Mouse (Mus musculus): ENCODE measurements around the gene Atraid. TPM values are rescaled to one million over a fixed set of nuclear protein-coding genes. Genes with fewer than 3 reads are reported as not detected.
"Not testable (repeated sequence)": the region's sequence is repeated elsewhere in the genome, so short reads cannot be mapped to it uniquely, and the experiment has no call there.

Gene Atraid
- total RNA-seq, 2 experiments from 2014 or later = 45.3 to 45.4 TPM

DNA sequence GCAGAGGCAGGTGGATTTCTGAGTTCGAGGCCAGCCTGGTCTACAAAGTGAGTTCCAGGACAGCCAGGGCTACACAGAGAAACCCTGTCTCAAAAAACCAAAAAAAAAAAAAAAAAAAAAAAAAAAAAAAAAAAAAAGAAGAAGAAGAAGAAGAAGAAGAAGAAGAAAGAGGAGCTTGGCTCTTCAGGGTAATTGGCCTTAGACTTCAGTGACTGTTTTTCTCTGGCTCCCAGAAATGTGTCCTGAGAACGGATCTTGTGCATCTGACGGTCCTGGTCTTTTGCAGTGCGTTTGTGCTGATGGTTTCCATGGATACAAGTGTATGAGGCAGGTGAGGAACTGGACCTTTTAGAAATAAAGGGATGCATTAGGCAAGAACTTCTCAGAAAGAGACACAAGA, 5.6 kb downstream of the Atraid start:
- DNase-seq (ENCODE audit: low spot score) = not testable (repeated sequence)

DNA sequence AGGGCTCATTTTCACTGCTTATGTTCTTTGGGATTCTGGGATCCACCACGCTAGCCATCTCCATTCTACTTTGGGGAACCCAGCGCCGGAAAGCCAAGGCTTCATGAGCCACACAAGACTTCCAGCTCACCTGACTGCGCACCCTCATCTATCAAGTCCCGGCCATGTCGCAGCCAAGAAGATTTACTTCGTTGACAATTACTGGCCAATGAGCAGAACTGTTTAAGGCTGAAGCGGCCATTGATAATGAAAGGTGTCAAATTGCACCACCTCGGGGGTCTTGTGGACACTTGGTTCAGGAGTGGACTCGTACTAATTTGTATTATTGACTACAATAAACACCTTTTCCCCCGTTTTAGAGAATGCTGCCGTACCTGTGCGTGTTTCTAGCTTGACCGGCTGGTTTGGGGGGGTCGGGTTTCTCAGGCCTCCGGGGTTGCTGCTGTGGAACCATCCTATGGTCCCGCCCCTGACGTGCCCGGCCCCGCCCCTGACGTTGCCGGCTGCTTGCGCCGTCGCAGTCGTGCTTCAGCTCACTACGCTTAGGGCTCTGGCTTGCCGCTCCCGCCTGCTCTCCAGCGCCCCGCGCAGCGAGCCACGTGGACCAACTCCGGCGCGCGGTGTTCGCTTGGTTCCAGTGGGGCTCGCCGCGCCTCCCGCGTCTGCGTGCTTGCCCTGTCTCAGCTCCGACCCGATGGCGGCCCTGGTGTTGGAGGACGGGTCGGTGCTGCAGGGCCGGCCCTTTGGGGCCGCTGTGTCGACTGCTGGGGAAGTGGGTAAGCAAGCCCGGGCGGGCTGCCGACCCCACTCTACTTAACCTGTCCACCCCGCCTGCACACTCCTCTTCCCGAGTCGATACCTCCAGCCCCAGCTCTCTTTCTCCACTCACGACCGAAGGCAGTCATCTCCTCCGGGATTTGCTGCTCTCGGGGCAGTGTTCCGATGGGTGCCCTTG, 6.4 kb downstream of the Atraid start, which contains the start of gene Cad:
TSS of gene Cad (plus strand) at position 520 of the 955 bp plus-strand sequence.
- peak; percentile 96 for DNase-seq (ENCODE audit: low spot score)

DNA sequence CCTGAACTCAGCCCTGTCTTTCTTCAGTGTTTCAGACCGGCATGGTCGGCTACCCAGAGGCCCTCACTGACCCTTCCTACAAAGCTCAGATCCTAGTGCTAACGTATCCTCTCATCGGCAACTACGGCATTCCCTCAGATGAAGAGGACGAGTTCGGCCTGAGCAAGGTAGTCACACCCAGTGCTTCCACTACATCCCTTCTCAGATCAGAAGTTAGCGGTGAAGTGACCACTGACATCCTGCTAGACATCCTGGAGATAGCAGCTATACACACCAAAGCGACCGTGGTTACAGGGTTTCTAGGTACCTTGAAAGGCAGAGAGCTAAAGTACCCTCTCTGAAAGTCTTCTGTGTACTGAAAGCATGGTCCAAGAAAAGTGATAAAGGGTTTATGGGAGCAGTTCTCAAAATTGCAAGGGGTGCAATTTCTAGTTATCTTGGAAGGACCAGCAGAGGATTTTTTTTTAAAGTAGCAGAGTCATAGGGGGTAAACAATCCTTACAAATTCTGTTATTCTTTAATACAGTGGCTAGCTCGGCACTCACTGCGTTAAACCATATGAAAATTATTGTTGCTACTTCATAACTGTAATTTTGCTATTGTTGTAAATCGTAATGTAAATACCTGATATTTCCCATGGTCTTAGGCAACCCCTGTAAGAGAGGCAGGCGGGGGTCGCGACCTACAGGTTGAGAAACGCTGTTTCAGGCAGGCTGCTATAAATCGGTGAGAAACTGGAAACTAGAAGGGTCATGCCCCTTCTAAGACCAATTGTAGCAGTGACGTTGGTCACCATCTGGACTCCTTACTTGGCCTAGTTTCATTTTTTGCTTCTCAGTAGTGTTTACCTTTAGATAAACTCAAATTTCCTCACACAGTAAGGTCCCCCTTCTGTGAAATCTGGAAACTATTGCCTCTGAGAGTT, 7.4 kb downstream of the Atraid start:
- peak; percentile 15 for DNase-seq (ENCODE audit: low spot score)

DNA sequence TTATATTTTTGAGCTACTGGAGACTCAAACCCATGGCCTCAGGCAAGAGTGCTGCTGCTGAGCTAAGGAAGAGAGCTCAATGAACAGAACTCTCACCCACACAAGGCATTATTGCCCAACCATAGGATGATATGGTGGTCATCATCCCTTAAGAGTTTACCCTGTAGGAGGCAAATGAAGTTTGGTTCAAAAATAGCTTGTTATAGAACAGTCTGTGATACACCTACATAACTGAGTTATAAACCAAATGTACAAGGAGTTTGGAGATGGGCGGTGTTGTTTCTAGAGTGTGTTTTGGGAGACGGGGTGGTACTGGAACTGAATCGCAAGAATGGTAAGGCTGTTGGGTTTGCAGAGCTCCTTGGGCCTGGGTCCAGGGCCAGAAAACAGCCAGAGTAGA, 21.7 kb downstream of the Atraid start:
- DNase-seq (ENCODE audit: low spot score) = no peak

DNA sequence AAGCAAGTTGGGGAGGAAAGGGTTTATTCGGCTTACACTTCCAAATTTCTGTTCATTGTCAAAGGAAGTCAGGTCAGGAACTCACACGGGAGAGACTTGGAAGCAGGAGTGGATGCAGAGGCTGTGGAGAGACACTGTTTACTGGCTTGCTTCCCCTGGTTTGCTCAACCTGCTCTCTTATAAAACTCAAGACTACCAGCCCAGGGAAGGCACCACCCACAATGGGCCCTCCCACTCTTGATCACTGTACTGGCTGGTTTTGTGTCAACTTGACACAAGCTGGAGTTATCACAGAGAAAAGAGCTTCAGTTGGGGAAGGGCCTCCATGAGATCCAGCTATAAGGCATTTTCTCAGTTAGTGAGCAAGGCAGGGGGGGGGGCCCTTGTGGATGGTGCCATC, 22.9 kb downstream of the Atraid start:
- no peak for DNase-seq (ENCODE audit: low spot score)

DNA sequence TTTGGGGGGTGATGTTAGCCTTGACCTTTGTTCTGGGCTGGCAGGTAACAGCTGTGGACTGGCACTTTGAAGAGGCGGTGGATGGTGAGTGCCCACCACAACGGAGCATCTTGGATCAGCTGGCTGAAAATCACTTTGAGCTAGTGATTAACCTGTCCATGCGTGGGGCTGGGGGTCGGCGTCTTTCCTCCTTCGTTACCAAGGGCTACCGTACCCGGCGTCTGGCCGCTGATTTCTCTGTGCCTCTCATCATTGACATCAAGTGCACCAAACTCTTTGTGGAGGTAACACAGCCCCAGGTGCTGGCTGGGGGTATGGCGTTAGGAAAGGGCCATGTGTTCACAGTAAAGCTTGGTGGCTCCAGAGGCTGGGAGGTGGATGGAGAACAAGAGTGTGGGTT, 23.7 kb downstream of the Atraid start:
- no peak for DNase-seq (ENCODE audit: low spot score)

DNA sequence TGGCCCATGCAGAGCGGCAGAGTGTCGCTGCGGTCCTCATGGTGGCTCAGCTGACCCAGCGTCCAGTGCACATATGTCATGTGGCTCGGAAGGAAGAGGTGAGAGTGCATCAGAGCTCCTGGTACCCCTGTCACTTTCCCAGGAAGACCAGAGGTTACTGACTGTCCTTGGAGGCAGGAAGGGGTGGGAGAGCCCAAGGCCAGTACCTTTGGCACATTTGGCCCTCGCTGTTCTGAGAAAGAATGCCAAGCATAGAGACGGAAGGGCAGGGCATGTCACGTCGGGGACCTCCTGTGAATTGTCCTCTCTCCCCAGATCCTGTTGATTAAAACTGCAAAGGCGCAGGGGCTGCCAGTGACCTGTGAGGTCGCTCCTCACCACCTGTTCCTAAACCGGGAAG, 25.1 kb downstream of the Atraid start:
- no peak for DNase-seq (ENCODE audit: low spot score)

DNA sequence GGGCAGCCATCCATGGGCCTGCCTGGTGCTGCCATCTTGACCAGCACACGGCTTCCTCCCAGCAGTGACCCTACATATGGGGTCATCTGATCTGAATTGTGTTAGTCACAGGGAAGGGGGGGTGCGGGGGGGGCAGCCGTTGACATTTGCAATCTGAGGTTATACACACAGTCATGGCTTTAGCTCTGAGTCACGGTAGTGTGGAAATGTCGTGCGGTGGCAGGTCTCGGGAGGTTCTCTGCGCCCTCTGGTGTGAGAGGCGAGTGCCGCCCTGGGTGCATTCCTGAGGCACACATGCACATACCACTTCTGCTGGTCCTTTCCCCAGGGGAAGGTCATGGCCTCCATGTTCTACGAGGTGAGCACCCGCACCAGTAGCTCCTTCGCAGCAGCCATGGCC, 28.2 kb downstream of the Atraid start:
- DNase-seq (ENCODE audit: low spot score) = no peak

DNA sequence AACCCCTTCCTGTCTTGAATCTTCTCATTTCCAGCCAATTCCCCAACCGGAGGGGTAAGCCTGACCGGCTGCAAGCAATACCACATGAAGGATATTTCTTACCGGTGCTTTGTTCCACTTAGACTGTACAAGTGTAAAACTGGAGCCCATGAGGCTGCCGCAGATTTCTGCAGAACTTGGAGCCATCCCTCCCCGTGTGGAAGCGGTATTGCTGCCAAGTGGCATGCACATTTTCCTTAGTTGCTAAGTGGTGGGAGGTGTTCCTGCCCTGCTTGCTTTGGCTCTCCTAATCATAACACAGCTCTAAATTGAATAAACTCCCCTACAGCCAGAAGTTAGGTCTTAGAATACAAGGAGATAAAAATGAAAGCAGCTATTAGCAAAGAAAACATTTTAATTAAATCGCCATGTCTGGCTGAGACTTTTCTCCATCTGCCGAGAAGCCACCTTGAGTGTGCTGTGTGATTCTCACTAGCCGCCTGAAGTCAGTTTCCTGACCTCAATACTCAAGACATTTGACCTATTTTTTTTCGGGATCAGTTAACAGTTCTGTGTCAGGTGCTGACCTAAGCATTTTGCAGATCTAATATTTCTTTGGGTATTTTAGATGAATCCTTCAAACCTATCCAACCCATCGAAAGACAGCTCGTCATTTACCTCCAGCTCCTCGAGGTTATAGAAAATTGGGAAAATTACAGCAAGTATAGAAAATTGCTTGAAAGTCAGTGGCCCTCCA, 32.1 kb downstream of the Atraid start:
- DNase-seq (ENCODE audit: low spot score) = no peak

DNA sequence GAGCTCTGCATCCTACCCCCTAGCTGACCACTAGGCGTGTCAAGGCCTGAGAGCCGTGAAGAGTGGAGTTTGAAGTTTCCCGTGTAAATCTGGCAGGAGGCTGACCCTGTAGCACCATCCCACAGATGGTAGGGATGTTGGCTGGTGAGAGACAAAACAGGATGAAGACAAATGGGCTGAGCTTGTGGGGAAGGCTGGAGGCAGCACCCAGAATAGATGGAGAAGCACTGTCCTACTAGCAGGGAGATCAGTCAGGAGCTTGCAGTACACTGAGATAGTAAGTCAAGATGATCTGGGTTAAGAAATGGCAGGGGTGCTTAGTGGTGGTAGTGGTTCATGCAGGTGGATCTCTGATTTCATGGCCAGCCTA, 32.7 kb downstream of the Atraid start:
- no peak for DNase-seq (ENCODE audit: low spot score)

DNA sequence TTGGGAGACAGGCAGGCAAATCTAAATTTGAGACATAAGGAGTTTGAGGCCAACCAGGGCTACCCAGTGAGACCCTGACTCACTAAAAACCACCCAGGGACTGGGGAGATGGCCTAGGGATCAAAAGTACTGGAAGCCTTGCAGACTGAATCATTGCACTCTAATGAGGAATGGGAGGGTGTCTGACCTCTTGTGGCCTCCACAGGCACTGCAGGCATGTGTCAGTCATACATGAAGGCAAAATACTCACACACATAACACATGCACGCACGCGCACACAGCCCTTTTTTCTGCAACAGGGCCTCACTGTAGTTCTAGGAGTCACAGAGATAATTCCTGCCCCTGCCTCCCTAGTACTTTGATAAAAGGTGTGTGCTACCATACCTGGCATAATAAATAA, 33.3 kb downstream of the Atraid start:
- DNase-seq (ENCODE audit: low spot score) = no peak

DNA sequence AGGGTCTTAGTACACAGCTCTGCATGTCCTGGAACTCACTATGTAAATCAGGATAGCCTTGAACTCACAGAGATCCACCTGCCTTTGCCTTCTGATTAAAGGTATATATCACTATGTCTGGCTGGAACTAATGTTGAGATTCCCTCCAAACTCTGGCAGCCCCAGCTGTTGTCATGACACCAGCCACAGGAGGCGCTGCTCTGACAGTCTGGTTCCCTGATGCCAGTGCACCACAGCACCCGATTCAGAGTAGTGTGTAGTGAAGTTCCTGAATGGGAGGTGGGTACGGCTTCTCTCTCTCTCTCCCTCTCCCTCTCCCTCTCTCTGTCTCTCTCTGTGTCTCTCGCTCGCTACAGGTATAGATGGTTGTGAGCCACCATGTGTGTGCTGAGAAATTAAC, 34.2 kb downstream of the Atraid start:
- peak; percentile 67 for DNase-seq (ENCODE audit: low spot score)

DNA sequence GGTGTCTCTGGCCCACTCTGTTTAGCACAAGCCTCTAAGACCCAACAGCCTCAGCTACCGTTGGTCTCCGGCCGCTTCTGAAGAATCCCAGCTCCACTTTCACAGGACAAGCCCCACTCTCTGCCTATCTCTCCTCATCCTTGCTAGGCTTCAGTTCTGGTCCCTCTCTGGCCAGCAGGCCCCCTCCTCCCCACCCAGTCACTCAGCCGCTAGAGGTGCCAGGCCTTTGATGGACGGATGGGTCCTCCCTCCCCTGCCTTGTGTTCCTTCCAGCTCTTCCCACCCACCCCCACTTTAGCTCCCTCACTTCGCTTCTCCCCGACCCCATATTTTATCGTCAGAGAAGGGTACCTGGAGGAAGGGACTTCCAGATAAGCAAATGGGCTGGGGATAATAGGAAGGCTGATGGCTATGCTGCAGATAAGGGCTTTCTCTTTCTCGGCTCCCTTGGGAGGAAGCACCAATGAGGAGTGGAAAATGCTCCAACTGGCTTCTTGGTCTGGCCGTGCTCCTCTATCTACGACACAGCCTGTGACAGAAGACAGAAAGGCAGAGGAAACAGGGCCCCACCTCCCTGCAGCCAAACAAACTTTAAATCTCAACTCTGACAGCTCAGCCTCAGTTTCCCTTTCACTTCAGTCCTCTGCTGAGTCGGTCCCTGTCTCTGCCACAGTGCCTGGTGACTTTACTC, 35.0 kb downstream of the Atraid start:
- no peak for DNase-seq (ENCODE audit: low spot score)

DNA sequence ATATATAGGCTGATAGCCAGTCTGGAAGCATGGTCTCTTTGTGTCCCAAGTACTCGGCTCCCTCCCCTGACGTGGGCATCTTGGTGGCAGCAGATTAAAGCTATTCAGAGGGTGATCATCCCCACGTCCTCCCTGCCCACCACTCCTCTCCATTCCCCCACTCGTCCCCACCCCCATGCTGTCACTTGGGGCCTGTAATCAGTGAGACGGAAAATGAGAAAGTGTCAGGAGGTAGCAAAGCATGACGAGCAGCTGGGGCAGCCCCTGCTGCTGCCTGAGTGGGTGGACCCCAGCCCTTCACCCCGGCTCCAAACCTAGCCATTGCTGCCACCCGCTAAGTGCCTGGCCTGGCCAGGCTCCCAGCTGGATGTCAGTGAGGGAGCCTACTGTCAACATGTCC, 35.8 kb downstream of the Atraid start:
- DNase-seq (ENCODE audit: low spot score) = no peak

DNA sequence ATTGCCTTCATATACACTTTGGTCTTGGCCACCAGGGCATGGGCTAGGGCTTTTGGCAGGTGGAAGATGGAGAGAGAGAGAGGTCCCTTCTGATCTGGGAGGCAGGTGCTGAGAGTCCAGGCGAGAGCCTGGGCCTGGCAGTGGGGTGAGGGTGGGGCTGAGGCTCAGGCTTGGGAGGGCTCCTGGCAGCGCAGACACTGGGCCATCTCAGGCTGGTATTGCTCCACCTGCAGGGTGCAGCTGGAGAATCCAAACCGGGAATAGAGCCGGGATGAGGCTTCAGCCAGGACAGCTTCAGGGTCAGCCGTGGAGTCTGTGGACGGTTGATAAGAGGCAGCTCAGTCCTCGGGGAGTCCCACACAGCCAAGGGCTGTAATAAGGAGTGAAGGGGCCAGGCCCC, 38.5 kb downstream of the Atraid start:
- DNase-seq (ENCODE audit: low spot score) = no peak

DNA sequence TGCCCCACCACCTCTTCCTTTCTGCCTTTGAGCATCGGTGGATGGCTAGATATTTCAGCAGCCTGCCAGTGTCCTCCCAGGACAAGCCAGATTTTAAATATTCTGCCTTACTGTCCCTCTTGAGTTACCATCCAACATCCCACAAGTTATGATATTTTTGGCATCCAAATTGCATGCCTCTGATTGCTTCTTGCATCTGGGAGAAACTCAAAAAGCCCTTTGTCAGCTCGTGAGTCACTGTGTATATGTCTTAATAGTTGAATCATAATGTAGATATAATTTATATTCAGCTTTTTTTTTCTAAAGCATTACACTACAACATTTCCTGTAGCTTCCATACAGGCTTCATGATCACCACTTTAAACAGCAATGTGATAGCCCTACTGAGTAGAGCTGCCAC, 39.0 kb downstream of the Atraid start:
- DNase-seq (ENCODE audit: low spot score) = no peak

DNA sequence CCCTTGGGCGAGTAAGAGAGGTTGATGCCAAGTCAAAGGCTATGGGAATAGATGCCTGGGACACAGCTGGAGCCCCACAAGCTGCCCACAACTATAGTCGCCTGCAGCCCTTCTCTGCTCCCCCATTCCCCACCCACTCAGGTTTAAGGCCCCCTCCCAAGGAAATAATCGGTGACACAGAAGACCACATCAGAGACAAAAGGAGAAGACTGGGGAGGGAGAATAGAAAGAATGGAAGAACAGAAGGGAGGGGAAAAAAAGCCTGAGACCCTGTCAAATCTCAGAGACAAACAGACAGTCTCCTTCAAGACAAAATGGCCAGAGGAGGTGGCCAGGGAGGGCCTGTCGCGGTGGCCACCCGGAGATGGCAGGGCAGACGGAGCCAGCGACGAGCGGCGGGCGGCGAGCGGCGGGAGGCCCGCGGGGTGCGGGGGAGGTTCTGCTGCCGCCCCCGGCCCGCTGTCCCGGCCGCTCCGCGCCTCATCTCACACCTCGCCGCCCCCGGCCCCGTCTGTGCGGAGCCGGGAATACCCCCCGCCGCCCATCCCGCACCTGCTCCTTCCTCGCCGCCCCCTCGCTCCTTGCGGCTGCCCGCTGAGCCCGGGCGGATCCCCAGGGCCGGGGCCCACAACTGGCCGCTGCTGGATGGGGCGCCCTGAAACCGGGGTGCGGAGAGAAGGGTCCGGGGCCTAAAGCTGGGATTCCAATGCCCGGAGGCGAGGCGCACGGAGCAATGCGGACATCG, 44.3 kb downstream of the Atraid start:
- no peak for DNase-seq (ENCODE audit: low spot score)

DNA sequence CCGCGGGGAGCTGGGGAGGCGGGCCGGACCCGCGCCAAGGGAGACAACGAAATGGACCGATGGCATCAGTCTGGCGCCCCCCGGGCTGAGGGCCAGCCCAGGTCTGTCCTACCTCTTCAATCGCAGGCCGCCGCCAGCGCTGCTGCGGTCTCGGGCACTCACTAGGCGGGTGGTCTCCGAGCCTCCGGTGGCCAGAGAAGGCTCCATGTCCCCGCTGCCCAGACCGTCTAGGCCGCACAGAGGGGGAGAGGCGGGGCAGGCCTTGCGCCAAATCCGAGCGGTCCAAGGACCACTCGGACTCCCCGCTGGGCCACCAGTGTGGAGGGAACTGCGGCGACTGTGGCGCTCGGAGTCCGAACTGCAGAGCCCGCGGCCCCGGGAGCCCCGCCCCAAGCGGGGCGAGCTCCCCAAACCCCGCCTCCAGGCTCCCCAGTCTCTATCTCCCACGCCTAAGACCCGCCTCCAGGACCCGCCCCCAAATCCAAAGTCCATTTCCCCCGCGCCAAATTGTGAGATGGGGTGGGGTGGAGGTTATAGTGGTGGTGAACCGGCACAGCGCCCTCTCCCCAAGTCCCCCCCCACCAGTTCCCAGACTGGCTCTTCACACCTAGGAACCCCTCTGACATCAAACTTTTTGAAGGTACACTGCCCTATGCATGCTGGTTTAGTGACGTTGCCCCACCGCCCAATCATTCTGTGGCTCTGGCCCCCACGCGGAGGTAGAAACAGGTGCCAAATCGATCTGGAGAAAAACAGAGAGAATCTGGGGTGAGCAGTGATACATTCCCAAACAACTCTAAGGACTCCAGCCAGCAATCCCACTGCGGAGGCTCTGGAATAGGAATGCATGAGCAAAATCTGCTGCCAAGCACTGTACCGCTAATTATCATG, 45.3 kb downstream of the Atraid start:
- DNase-seq (ENCODE audit: low spot score) = no peak

DNA sequence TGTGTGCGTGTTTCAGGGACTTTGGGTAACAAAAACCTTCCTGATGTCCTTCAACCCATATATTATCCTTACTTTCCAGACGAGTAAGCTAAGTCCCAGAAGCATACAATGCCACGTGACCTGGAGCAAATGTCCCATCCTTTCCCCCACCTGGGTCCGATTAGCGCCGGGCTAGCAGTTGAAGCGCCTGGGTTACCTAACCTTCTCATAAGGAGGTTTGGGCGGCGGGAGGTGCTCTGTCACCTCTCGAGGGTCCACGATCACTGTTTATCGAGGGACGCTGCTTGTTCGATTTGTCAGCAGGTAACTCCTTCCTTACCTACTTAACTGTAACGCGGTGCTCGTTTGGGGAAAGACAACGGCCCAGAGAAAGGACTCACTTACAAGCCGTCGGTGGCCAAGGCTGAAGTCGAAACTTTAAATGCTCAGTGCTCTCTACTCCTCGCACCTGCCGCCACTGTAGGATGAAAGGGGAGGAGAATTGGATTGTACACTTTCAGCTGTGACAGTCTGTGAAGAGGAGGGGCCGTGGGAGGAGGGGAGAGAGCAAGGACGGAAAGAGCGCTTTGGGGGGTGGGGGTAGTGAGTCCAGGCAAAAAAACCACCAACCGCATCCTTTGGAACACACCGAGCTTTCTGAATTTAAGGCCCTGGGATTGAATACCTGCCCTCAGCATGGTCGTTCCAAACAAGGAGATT, 46.1 kb downstream of the Atraid start:
- no peak for DNase-seq (ENCODE audit: low spot score)
